Mouse (Mus musculus) G1E (cell line): ENCODE measurements around the gene Cacng3.

Experiments used
- CTCF ChIP-seq: IDR thresholded peaks from 2 replicates; pipeline ENCODE4 v1.5.1; 2012; ENCODE audit warnings: low read depth, low read length, inconsistent platforms, mixed read lengths
- GATA1 ChIP-seq: IDR thresholded peaks from 2 replicates; pipeline ENCODE4 v1.6.1; 2012; ENCODE audit warnings: borderline replicate concordance, low read length, inconsistent platforms, mixed read lengths
- GATA2 ChIP-seq: IDR thresholded peaks from 2 replicates; pipeline ENCODE4 v1.6.1; 2012; ENCODE audit warnings: low read depth, low read length, inconsistent platforms, borderline replicate concordance
- POLR2AphosphoS5 ChIP-seq: IDR thresholded peaks from 2 replicates; pipeline ENCODE4 v1.6.1; 2012; ENCODE audit warnings: low read depth, low read length, inconsistent platforms; ENCODE audit not compliant: insufficient replicate concordance
- TAL1 ChIP-seq: conservative IDR thresholded peaks from 2 replicates; pipeline ENCODE4 v1.6.1; 2012; ENCODE audit warnings: low read depth, low read length, inconsistent platforms, mixed read lengths

- TF ChIP-seq CTCF (no peak), TAL1 (no peak), GATA1 (no peak), GATA2 (no peak), POLR2AphosphoS5 (no peak)
These were observed 53.1 kb downstream of the Cacng3 start for GRCm38 (mm10) chr7:122723358-122723876.
